Mouse (Mus musculus): ENCODE data around the gene Zscan20. TPM values are rescaled to one million over a fixed set of nuclear protein-coding genes. Genes with fewer than 3 reads are reported as not detected.
"Not testable (repeated sequence)": the region's sequence is repeated elsewhere in the genome, so short reads cannot be mapped to it uniquely, and the experiment has no call there.

The Zscan20 gene
- polyA plus RNA-seq, 1 experiment from 2014 or later = 0.87 TPM

DNA sequence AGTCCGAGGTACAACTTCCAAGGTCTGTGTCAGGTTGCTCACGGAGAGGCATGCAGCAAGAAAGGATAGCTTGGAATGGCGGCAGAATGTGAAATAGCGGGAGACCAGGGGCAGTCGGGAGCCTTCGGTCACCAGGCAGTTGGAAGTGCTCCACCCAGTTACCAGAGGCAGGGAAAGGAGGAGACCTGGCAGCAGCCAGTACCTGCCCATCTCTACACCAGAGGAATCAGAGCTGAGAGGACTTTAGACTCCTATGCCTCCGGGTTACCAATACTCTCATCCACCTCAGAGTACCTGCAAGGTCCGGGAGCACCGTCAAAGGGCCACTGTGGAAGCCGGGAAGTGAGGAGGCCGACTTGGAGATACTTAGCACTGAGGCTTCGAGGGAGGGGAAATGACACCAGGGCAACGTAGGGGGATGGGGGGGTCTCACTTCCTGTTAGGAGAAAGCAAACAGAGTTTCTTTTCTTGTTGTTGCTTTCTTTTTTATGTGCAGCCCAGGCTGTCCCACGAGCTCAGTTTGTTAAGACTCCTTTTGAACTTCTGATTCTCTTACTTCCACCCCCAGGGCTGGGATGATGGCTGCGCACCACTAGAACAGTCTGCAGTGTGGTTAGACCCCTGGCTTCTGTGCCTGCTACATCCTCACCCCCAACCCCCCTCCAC, 8.5 kb upstream of the Zscan20 start, which contains the start of gene Tlr12:
Gene Tlr12 (minus strand): TSS at position 374 of the 666 bp plus-strand sequence.
- no peak within 1 kb of the TSS; the same call in 1 of the 2 replicates for H3K27ac ChIP-seq (ENCODE audit: low read depth, low read length)
- H3K36me3 ChIP-seq (ENCODE audit: control insufficient read depth, insufficient read depth) = no peaks in the 10 kb centered on the region
- H3K4me2 ChIP-seq (replicated peaks; ENCODE audit: low read depth) = no peak within 1 kb of the TSS
- no peaks in the 10 kb centered on the region for H3K4me1 ChIP-seq (replicated peaks; ENCODE audit: control insufficient read depth, insufficient read depth, low read length)
- H3K27me3 ChIP-seq (replicated peaks; ENCODE audit: control insufficient read depth, insufficient read depth, low read length) = no peaks in the 10 kb centered on the region
- no peak within 1 kb of the TSS for H3K9ac ChIP-seq (ENCODE audit: low read depth, low read length)
- no peak within 1 kb of the TSS for H3K4me3 ChIP-seq (ENCODE audit: low read depth, low read length)
- TF ChIP-seq CTCF (IDR thresholded peaks at IDR 0.05; ENCODE audit: low read depth) = no peak
- no peaks in the 10 kb centered on the region for H3K9me3 ChIP-seq (ENCODE audit: control insufficient read depth)
- WGBS = 41% methylated on average over 15 of the region's 15 CpGs
- ATAC-seq = peak; percentile 49; the same call in 1 of the 2 replicates

DNA sequence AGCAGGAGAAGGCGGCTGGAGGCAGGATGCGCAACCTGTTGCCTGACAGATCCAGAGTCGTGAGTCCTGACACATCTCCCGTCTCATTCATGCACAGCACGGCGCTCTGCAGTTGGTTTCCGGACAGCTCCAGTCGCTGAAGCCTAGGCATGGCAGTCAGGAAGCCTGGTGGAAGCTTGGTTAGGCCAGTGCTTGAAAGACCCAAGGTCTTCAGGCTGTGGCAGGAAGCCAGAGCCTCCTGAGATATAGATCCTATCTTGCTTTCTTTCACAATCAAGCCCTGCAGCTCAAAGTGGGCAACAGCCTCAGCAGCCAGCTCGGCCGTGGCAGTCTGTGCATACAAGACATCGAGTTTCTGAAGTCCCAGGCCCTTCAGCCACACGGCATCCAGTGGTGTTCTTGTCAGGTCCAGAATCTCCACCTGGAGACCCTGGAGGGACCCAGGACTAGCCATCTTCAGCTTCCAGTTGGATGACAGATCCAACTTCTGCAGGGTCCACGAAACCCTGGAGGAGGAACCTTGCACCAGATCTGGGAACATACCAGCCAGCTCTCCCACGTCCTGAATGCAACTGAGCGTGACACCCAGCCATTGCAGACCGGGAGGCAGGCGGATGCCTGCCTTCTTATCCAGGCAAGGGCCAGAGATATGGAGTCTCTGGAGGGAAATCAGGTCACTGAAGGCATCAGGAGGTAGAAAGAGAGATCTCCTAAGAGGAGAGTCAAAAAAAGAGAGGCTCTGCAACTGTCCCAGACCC, 7.6 kb upstream of the Zscan20 start:
- Histone ChIP-seq H3K36me3 (ENCODE audit: control insufficient read depth, insufficient read depth) (no peaks in the 10 kb centered on the region), H3K4me1 (replicated peaks; ENCODE audit: control insufficient read depth, insufficient read depth, low read length) (no peaks in the 10 kb centered on the region), H3K27ac (ENCODE audit: low read depth, low read length) (no peak overlapping the region), H3K27me3 (replicated peaks; ENCODE audit: control insufficient read depth, insufficient read depth, low read length) (no peaks in the 10 kb centered on the region), H3K4me2 (replicated peaks; ENCODE audit: low read depth) (no peak overlapping the region), H3K9me3 (ENCODE audit: control insufficient read depth) (no peaks in the 10 kb centered on the region), H3K9ac (ENCODE audit: low read depth, low read length) (no peak overlapping the region), H3K4me3 (ENCODE audit: low read depth, low read length) (no peak overlapping the region)
- no peak for ATAC-seq
- 74% methylated on average over 17 of the region's 17 CpGs for WGBS
- no peak for TF ChIP-seq CTCF (IDR thresholded peaks at IDR 0.05; ENCODE audit: low read depth)

DNA sequence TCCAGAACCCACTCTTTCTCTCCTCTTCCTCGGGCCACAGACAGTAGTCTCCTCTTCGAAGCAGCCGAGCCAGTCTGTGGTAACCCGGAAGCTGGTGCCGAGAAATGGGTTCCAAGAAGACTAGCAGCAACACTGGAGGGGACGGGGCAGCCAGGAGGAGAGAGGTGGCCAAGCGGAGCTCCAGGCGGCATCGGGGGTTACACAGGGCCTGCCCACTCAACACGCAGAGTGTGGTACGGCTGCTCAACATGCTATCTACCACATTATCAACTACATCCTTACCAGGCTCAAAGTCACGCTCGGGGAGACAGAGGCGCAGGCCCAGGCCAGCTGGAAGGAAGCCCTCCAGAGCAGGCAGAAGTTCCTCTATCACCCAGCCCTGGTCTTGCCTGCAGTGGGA, 5.9 kb upstream of the Zscan20 start:
- H3K4me3 ChIP-seq (ENCODE audit: low read depth, low read length) = no peak overlapping the region
- H3K4me2 ChIP-seq (replicated peaks; ENCODE audit: low read depth) = no peak overlapping the region
- TF ChIP-seq CTCF (IDR thresholded peaks at IDR 0.05; ENCODE audit: low read depth) = no peak
- no peak overlapping the region for H3K27ac ChIP-seq (ENCODE audit: low read depth, low read length)
- H3K4me1 ChIP-seq (replicated peaks; ENCODE audit: control insufficient read depth, insufficient read depth, low read length) = no peaks in the 10 kb centered on the region
- 93% methylated on average over 14 of the region's 14 CpGs for WGBS
- H3K36me3 ChIP-seq (ENCODE audit: control insufficient read depth, insufficient read depth) = no peaks in the 10 kb centered on the region
- no peaks in the 10 kb centered on the region for H3K9me3 ChIP-seq (ENCODE audit: control insufficient read depth)
- ATAC-seq = no peak
- H3K9ac ChIP-seq (ENCODE audit: low read depth, low read length) = no peak overlapping the region
- H3K27me3 ChIP-seq (replicated peaks; ENCODE audit: control insufficient read depth, insufficient read depth, low read length) = no peaks in the 10 kb centered on the region

DNA sequence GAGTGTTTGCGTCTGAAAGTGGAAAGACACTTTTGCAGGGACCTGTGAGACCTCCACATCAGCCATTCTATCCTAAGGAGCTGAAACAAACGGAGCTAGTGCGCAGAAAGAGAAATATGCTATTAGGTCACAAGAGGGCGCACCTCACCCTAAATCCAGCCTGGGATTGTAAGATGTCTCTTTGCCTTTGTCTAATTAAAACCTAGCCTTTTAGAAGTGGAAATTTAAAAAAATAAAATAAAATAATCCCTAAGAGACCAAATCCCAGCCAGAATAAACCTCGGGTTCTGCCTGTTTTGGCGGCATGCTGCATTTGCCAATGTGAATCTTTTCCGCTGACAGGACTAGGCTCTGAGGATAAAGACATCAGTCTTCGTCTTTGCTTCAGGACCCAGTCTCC, 3.4 kb upstream of the Zscan20 start:
- H3K27ac ChIP-seq (ENCODE audit: low read depth, low read length) = no peak overlapping the region
- peak; percentile 87 for TF ChIP-seq CTCF (IDR thresholded peaks at IDR 0.05; ENCODE audit: low read depth)
- no peak overlapping the region for H3K4me2 ChIP-seq (replicated peaks; ENCODE audit: low read depth)
- H3K36me3 ChIP-seq (ENCODE audit: control insufficient read depth, insufficient read depth) = no peaks in the 10 kb centered on the region
- H3K4me3 ChIP-seq (ENCODE audit: low read depth, low read length) = no peak overlapping the region
- no peaks in the 10 kb centered on the region for H3K27me3 ChIP-seq (replicated peaks; ENCODE audit: control insufficient read depth, insufficient read depth, low read length)
- no peaks in the 10 kb centered on the region for H3K9me3 ChIP-seq (ENCODE audit: control insufficient read depth)
- no peak for ATAC-seq
- H3K4me1 ChIP-seq (replicated peaks; ENCODE audit: control insufficient read depth, insufficient read depth, low read length) = no peaks in the 10 kb centered on the region
- 20% methylated on average over 8 of the region's 8 CpGs for WGBS
- H3K9ac ChIP-seq (ENCODE audit: low read depth, low read length) = no peak overlapping the region

DNA sequence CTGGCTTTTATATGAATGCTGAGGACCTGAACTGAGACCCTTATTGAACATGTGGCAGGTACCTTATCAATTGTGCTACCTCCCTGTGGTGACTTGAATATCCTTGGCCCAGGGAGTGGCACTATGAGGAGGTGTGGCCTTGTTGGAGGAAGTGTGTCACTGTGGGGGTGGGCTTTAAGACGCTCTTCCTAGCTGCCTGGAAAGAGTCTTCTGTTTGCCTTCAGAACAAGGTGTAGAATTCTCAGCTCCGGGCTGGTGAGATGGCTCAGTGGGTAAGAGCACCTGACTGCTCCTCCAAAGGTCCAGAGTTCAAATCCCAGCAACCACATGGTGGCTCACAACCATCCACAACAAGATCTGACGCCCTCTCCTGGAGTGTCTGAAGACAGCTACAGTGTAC, 1.8 kb upstream of the Zscan20 start:
- not testable (repeated sequence) for ATAC-seq; H3K27ac ChIP-seq (ENCODE audit: low read depth, low read length); H3K4me1 ChIP-seq (replicated peaks; ENCODE audit: control insufficient read depth, insufficient read depth, low read length); H3K27me3 ChIP-seq (replicated peaks; ENCODE audit: control insufficient read depth, insufficient read depth, low read length); H3K9ac ChIP-seq (ENCODE audit: low read depth, low read length); H3K9me3 ChIP-seq (ENCODE audit: control insufficient read depth); H3K4me3 ChIP-seq (ENCODE audit: low read depth, low read length); H3K4me2 ChIP-seq (replicated peaks; ENCODE audit: low read depth); H3K36me3 ChIP-seq (ENCODE audit: control insufficient read depth, insufficient read depth)
- 76% methylated on average over 3 of the region's 3 CpGs for WGBS

DNA sequence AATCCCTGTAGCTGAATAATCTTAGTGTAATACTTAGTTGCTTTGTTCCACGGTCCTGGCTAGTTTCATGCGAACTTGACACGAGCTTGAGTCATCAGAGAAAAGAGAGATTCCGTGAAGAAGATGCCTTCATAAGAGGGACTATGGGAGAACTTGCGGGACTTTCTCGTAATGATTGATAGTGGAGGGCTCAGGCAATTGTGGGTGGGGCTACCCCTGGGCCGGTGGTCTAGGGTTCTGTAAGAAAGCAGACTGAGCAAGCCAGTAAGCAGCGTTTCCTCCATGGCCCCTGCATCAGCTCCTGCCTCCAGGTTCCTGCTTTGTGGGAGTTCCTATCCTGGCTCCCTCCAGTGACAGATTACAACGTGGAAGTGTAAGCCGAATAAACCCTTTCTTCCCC, 808 bp upstream of the Zscan20 start:
- TF ChIP-seq CTCF (IDR thresholded peaks at IDR 0.05; ENCODE audit: low read depth) = no peak
- H3K36me3 ChIP-seq (ENCODE audit: control insufficient read depth, insufficient read depth) = no peaks in the 10 kb centered on the region
- no peaks in the 10 kb centered on the region for H3K27me3 ChIP-seq (replicated peaks; ENCODE audit: control insufficient read depth, insufficient read depth, low read length)
- H3K4me3 ChIP-seq (ENCODE audit: low read depth, low read length) = peak overlapping the region; percentile 64; the same call in 1 of the 2 replicates
- H3K27ac ChIP-seq (ENCODE audit: low read depth, low read length) = no peak overlapping the region
- 18% methylated on average over 10 of the region's 10 CpGs for WGBS
- no peaks in the 10 kb centered on the region for H3K4me1 ChIP-seq (replicated peaks; ENCODE audit: control insufficient read depth, insufficient read depth, low read length)
- peak overlapping the region; percentile 85 for H3K4me2 ChIP-seq (replicated peaks; ENCODE audit: low read depth)
- no peaks in the 10 kb centered on the region for H3K9me3 ChIP-seq (ENCODE audit: control insufficient read depth)
- H3K9ac ChIP-seq (ENCODE audit: low read depth, low read length) = no peak overlapping the region
- ATAC-seq = no peak
